Mouse (Mus musculus): Measurements from ENCODE around the gene Cmip. TPM values are rescaled to one million over a fixed set of nuclear protein-coding genes. Genes with fewer than 3 reads are reported as not detected.

Cmip gene
- polyA plus RNA-seq, 1 experiment from 2014 or later = 131 TPM

DNA sequence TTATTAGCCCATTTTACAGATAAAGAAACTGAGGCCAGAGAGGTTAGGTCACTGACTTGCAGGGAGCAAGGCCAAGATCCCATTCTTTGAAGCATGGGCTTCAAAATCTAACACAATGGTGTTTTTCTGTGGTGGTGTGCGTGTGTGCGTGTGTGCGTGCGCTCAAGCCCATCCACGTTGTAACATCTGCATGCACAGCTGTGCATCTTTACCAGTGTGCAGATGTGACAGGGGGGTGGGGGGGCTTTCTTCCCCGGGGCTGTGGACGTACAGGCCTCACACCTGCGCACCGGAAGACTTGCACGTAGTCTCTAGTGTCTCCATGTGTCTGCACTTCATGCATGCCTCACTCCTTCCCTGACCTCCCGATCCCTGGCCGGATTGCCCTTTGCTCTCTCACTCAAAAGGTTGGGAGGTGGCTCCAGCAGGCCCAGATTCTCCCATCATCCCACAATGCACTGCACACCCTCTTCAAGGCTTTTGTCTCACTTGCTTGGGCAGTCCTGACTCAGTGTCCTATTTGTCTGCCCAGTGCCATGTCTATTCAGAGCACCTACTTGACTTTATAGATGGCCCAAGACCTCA is 44.7 kb downstream of the Cmip start:
- H3K27me3 ChIP-seq (ENCODE audit: control insufficient read depth, insufficient read depth, low read length) = no peaks in the 10 kb centered on the region
- no peak for DNase-seq (ENCODE audit: low spot score)
- H3K36me3 ChIP-seq (replicated peaks; ENCODE audit: control insufficient read depth, insufficient read depth) = no peaks in the 10 kb centered on the region
- H3K27ac ChIP-seq = no peak overlapping the region
- no peak overlapping the region for H3K9ac ChIP-seq
- no peak for ATAC-seq (ENCODE audit: low FRiP score)
- peaks cover 39% of the 10 kb centered on the region for H3K4me1 ChIP-seq (replicated peaks; ENCODE audit: control insufficient read depth, insufficient read depth, low read length)
- H3K4me3 ChIP-seq (replicated peaks; ENCODE audit: low read length) = no peak overlapping the region
- 82% methylated on average over 12 of the region's 12 CpGs for WGBS
- no peak overlapping the region for H3K4me2 ChIP-seq (replicated peaks)
- H3K9me3 ChIP-seq (ENCODE audit: control insufficient read depth, low read length) = no peaks in the 10 kb centered on the region

DNA sequence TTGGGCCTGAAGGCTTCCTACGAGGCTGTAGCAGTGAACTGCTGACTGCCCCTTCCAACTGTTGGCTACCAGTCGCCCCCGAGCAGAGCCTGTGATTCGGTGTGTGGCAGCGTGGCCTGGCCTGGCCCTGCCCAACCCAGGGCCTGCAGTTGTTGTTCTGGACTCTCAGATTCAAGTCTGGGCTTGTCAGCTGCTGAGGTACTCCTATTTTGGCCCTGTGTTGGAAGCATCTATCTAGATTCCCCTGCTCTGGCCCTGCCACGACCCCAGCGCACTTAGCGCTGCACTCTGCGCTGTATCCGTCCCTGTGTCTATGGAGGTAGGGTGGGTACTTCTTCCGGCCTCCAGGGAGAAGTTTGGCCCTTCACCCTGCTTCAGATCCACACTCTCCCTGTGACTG is 45.2 kb downstream of the Cmip start:
- Histone ChIP-seq H3K27me3 (ENCODE audit: control insufficient read depth, insufficient read depth, low read length) (no peaks in the 10 kb centered on the region), H3K4me3 (replicated peaks; ENCODE audit: low read length) (no peak overlapping the region), H3K4me2 (replicated peaks) (no peak overlapping the region), H3K36me3 (replicated peaks; ENCODE audit: control insufficient read depth, insufficient read depth) (no peaks in the 10 kb centered on the region), H3K9ac (no peak overlapping the region), H3K4me1 (replicated peaks; ENCODE audit: control insufficient read depth, insufficient read depth, low read length) (peaks cover 42% of the 10 kb centered on the region), H3K27ac (no peak overlapping the region), H3K9me3 (ENCODE audit: control insufficient read depth, low read length) (no peaks in the 10 kb centered on the region)
- ATAC-seq (ENCODE audit: low FRiP score) (no peak), DNase-seq (ENCODE audit: low spot score) (no peak)
- 88% methylated on average over 11 of the region's 11 CpGs for WGBS

DNA sequence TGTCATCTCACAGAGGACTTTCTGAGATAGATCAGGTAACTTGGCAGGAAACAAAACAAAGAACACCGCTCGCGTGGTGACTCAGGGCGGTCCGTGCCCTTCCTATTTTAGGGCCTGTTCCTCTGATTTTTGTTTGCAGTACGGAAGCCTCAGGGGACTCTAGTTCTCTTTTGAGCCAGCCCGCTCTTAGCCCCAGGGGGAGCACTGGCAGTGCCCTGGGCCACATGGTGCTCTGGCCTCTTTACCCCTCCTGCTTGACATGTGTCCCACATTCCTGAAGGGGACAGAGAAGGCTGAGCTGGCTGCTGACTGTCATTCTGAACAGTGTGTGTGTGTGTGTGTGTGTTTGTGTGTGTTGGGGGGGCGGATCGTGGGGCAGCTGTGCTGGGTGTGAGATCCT is 46.8 kb downstream of the Cmip start:
- H3K27ac ChIP-seq = no peak overlapping the region
- no peak for DNase-seq (ENCODE audit: low spot score)
- no peaks in the 10 kb centered on the region for H3K9me3 ChIP-seq (ENCODE audit: control insufficient read depth, low read length)

DNA sequence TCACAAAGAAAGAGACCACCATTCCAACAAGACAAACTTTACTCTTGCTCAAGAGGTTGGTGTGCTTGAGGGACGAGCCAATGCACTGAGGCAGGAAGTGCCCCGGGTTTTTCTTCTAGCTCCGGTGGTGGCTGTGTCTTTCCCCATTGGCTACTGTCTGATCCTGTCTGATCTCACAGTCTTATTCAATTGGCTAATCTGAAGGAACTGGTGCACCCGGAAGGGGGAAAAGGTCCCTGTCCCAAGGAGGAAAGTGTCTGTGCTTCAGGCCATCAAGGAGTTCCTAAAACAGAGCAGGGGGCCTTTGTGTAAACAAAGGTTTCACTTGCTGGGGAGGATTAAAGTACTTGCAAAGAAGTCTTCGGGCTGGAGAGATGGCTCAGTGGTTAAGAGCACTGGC is 48.5 kb downstream of the Cmip start:
- no peak overlapping the region for H3K9ac ChIP-seq
- no peaks in the 10 kb centered on the region for H3K9me3 ChIP-seq (ENCODE audit: control insufficient read depth, low read length)
- DNase-seq (ENCODE audit: low spot score) (no peak), ATAC-seq (ENCODE audit: low FRiP score) (no peak)
- no peak overlapping the region for H3K4me3 ChIP-seq (replicated peaks; ENCODE audit: low read length)
- 54% methylated on average over 5 of the region's 5 CpGs for WGBS
- no peaks in the 10 kb centered on the region for H3K36me3 ChIP-seq (replicated peaks; ENCODE audit: control insufficient read depth, insufficient read depth)
- H3K27me3 ChIP-seq (ENCODE audit: control insufficient read depth, insufficient read depth, low read length) = no peaks in the 10 kb centered on the region
- H3K4me1 ChIP-seq (replicated peaks; ENCODE audit: control insufficient read depth, insufficient read depth, low read length) = peaks cover 25% of the 10 kb centered on the region
- H3K4me2 ChIP-seq (replicated peaks) = no peak overlapping the region
- H3K27ac ChIP-seq = no peak overlapping the region

More for the DNA sequence above, 46.8 kb downstream of the Cmip start:
- WGBS = 58% methylated on average over 9 of the region's 9 CpGs
- ATAC-seq (ENCODE audit: low FRiP score) = no peak
- Histone ChIP-seq H3K4me1 (replicated peaks; ENCODE audit: control insufficient read depth, insufficient read depth, low read length) (peaks cover 38% of the 10 kb centered on the region), H3K4me2 (replicated peaks) (no peak overlapping the region), H3K9ac (no peak overlapping the region), H3K27me3 (ENCODE audit: control insufficient read depth, insufficient read depth, low read length) (no peaks in the 10 kb centered on the region), H3K36me3 (replicated peaks; ENCODE audit: control insufficient read depth, insufficient read depth) (no peaks in the 10 kb centered on the region), H3K4me3 (replicated peaks; ENCODE audit: low read length) (no peak overlapping the region)

DNA sequence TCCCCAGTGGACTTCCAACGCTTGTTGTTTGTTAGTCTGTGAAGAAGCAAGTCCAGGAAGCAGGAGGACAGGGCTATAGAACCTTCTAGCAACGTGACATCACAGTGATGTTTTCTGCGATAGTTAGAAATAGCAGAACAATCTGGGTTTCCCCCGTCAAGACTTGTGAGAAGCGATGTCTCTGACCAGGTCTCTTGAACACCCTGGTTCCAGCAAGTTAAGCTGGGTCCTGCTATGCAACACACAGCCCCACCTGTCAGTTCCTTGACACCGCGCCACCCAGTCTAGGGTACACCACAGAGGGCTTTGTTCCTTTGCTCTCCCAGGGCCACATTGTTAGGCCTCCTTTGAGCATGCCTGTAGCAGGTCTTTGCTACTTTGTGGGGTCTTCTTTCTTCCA is 49.9 kb downstream of the Cmip start:
- DNase-seq (ENCODE audit: low spot score) (no peak), ATAC-seq (ENCODE audit: low FRiP score) (no peak)
- Histone ChIP-seq H3K4me3 (replicated peaks; ENCODE audit: low read length) (no peak overlapping the region), H3K27ac (no peak overlapping the region), H3K36me3 (replicated peaks; ENCODE audit: control insufficient read depth, insufficient read depth) (no peaks in the 10 kb centered on the region), H3K9ac (no peak overlapping the region), H3K27me3 (ENCODE audit: control insufficient read depth, insufficient read depth, low read length) (no peaks in the 10 kb centered on the region), H3K4me1 (replicated peaks; ENCODE audit: control insufficient read depth, insufficient read depth, low read length) (peaks cover 22% of the 10 kb centered on the region), H3K4me2 (replicated peaks) (no peak overlapping the region), H3K9me3 (ENCODE audit: control insufficient read depth, low read length) (no peaks in the 10 kb centered on the region)
- WGBS = 85% methylated on average over 7 of the region's 7 CpGs

DNA sequence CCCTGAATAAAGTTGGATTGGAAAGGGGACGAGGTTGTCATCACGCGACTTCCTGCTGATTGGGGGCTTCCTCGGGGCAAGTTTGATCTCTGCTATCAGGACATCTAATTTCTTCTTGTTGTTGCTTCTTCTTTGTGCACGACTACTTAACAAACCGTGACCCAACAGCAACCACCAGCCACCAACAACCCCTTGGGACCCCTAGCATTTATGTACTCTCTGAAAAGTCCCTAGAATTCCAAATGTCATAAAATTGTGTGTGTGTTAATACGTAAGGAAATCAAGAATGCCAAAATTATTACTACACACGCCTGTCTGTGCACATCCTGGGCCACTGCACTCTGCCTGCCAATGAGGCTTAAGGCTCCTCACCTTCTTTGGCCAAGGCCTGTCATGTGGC is 50.4 kb downstream of the Cmip start:
- H3K9ac ChIP-seq = no peak overlapping the region
- peaks cover 22% of the 10 kb centered on the region for H3K4me1 ChIP-seq (replicated peaks; ENCODE audit: control insufficient read depth, insufficient read depth, low read length)
- ATAC-seq (ENCODE audit: low FRiP score) = no peak
- 69% methylated on average over 8 of the region's 8 CpGs for WGBS
- no peak for DNase-seq (ENCODE audit: low spot score)
- no peaks in the 10 kb centered on the region for H3K27me3 ChIP-seq (ENCODE audit: control insufficient read depth, insufficient read depth, low read length)
- no peak overlapping the region for H3K4me2 ChIP-seq (replicated peaks)
- H3K4me3 ChIP-seq (replicated peaks; ENCODE audit: low read length) = no peak overlapping the region
- no peaks in the 10 kb centered on the region for H3K9me3 ChIP-seq (ENCODE audit: control insufficient read depth, low read length)
- H3K27ac ChIP-seq = no peak overlapping the region
- no peaks in the 10 kb centered on the region for H3K36me3 ChIP-seq (replicated peaks; ENCODE audit: control insufficient read depth, insufficient read depth)

DNA sequence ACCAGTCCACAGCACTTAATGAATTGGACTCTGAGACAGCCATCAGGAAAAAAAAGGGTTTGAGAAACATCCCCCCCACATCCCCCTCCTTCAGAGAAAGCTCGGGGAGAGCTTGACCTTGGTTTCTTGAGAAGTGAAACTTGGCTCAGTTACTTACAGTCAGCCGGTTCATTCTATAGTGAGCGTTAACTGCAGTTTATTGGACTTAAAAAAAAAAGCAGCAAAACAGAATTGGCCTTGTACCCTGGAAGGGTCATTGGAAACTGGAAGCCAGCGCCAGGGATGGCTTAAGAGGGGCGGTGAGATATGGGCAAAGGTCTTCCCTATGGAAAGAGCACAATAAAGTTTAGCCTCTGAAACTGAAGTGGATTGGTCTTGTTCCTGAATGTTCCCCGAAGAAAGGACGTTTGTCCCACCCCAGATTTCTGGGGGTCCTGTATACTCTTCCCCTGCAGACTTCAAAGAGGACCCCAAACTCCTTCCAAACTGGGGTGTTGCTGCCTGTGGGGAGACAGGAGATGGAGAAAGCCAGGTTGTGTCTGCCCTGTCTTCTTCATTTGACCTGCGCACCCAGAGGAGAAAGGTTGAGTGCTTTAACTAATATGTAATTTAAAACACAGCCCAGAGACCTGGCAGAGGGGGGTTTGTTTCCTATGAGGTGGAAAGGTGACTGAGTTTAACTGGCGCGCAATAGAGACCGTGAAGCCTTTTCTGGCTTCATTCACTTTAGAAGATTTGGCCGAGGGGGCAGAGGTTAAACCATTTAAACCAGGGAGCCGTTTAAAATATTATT is 51.6 kb downstream of the Cmip start:
- ATAC-seq (ENCODE audit: low FRiP score) = no peak
- Histone ChIP-seq H3K27me3 (ENCODE audit: control insufficient read depth, insufficient read depth, low read length) (no peaks in the 10 kb centered on the region), H3K4me3 (replicated peaks; ENCODE audit: low read length) (no peak overlapping the region), H3K4me2 (replicated peaks) (no peak overlapping the region), H3K9ac (no peak overlapping the region), H3K36me3 (replicated peaks; ENCODE audit: control insufficient read depth, insufficient read depth) (no peaks in the 10 kb centered on the region), H3K27ac (no peak overlapping the region), H3K4me1 (replicated peaks; ENCODE audit: control insufficient read depth, insufficient read depth, low read length) (peaks cover 22% of the 10 kb centered on the region), H3K9me3 (ENCODE audit: control insufficient read depth, low read length) (no peaks in the 10 kb centered on the region)
- DNase-seq (ENCODE audit: low spot score) = peak; percentile 23
- WGBS = 86% methylated on average over 13 of the region's 13 CpGs

DNA sequence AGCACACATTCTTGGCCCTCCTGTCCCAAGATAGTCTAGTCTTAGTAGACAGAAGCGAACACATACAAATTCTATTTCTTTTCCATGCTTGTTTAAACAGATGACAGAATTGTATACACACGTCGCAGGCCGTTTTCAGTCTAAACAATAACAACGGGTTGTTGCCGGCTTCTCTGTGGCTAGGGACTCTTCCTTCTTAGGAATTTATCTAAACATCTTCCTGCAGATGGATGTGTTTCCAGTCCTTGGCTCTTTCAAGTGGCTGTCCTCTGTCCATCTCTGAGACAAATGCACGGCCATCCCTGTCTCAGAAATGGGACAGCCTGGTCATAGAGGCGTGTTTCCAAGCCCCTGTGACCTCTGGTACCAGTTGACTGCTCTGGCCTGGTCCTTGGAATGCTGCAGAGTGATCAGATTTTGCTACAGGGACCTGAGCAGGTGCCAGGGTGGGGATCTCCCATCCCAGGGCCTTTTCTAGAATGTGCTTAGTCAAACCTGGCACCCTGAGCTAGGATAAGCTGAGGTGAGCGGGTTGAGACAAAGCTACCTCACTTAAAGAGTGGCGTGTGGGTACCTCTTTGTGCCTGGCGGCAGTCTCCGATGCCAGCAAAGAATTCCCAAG is 52.9 kb downstream of the Cmip start:
- Histone ChIP-seq H3K36me3 (replicated peaks; ENCODE audit: control insufficient read depth, insufficient read depth) (no peaks in the 10 kb centered on the region), H3K9ac (no peak overlapping the region), H3K4me2 (replicated peaks) (no peak overlapping the region), H3K4me3 (replicated peaks; ENCODE audit: low read length) (no peak overlapping the region), H3K27ac (no peak overlapping the region), H3K9me3 (ENCODE audit: control insufficient read depth, low read length) (no peaks in the 10 kb centered on the region), H3K27me3 (ENCODE audit: control insufficient read depth, insufficient read depth, low read length) (no peaks in the 10 kb centered on the region), H3K4me1 (replicated peaks; ENCODE audit: control insufficient read depth, insufficient read depth, low read length) (peaks cover 22% of the 10 kb centered on the region)
- ATAC-seq (ENCODE audit: low FRiP score) (no peak), DNase-seq (ENCODE audit: low spot score) (no peak)
- 88% methylated on average over 12 of the region's 12 CpGs for WGBS

DNA sequence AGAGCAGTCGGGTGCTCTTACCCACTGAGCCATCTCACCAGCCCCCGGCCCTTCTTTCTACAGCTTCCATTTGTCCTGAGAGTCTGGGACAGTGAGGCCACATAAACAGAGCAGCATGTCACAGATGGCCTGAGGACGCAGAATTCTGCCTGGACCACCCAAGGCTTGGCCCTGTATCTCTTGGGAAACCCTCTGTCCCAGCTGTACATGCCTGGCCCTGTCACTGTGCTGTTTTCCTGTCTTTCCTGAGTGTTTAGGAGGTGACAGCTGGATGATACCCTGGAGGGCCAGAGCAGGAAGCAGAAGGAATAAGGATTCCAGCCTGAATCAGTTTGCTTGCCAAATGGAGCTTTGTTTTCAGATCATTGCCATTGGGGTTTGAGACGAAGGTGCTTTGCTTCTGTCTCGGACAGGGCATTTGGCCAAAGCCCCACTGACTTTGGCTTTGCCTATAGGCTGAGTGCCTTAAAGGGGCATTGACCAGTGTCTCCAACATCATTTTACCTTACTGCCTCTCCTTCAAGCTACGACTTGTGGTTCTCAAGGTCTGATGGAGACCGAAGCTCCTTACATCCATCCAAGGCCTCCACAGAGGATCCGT is 54.2 kb downstream of the Cmip start:
- no peak overlapping the region for H3K9ac ChIP-seq
- no peak overlapping the region for H3K4me2 ChIP-seq (replicated peaks)
- H3K27ac ChIP-seq = no peak overlapping the region
- DNase-seq (ENCODE audit: low spot score) = peak; percentile 27
- H3K9me3 ChIP-seq (ENCODE audit: control insufficient read depth, low read length) = no peaks in the 10 kb centered on the region
- 73% methylated on average over 8 of the region's 8 CpGs for WGBS
- no peaks in the 10 kb centered on the region for H3K27me3 ChIP-seq (ENCODE audit: control insufficient read depth, insufficient read depth, low read length)
- no peak overlapping the region for H3K4me3 ChIP-seq (replicated peaks; ENCODE audit: low read length)
- ATAC-seq (ENCODE audit: low FRiP score) = no peak
- no peaks in the 10 kb centered on the region for H3K36me3 ChIP-seq (replicated peaks; ENCODE audit: control insufficient read depth, insufficient read depth)
- H3K4me1 ChIP-seq (replicated peaks; ENCODE audit: control insufficient read depth, insufficient read depth, low read length) = peaks cover 24% of the 10 kb centered on the region
